Mouse (Mus musculus) gastrocnemius, adult 18-20 months (tissue): ENCODE measurements around the gene Igbp1b. TPM values are rescaled to one million over a fixed set of nuclear protein-coding genes. Genes with fewer than 3 reads are reported as not detected.

ENCODE experiments used
- DNase-seq: peaks from one replicate; pipeline ENCODE4 v3.0.0; 2021; ENCODE audit warnings: low spot score
- long read RNA-seq, 2 experiments: library from polyadenylated mRNA; stranded (forward); transcript quantifications; one replicate each; pipeline ENCODE4 v2.0.0; 2021
- total RNA-seq, 2 experiments: library from RNA; stranded (reverse); gene quantifications; 2 replicates each; pipeline ENCODE4 v1.2.3; 2021

Gene Igbp1b
- not detected for total RNA-seq
- long read RNA-seq, experiment 1: 0 reads
- long read RNA-seq, experiment 2: 0 reads

- DNase-seq: no peak
These were observed at the start of gene Igbp1b for GRCm38 (mm10) chr6:138658516-138658915. Igbp1b (minus strand) TSS chr6:138658544.

GRCm38 (mm10) chr6:138682959-138683358, 24.6 kb upstream of the Igbp1b start:
- DNase-seq: no peak

GRCm38 (mm10) chr6:138672704-138673141, 14.4 kb upstream of the Igbp1b start:
- DNase-seq: no peak

DNA sequence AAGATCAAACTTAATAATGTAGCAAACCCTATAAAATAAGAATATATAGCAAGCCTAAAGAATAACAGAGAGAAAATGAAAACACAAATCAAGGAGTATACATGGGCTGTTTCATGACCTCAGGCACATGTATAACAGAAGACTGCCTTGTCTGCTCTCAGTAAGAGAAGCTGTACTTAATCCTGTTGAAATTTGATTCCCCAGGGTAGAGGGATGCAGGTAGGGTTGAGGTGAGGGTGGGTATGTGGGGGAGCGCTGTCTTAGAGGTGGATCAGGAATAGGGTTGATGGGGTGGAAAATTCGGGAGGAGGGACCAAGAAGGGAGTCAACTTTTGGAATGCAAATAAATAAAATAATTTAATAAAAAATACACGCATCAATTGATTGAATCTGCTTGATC, 7.1 kb upstream of the Igbp1b start:
- no peak for DNase-seq

DNA sequence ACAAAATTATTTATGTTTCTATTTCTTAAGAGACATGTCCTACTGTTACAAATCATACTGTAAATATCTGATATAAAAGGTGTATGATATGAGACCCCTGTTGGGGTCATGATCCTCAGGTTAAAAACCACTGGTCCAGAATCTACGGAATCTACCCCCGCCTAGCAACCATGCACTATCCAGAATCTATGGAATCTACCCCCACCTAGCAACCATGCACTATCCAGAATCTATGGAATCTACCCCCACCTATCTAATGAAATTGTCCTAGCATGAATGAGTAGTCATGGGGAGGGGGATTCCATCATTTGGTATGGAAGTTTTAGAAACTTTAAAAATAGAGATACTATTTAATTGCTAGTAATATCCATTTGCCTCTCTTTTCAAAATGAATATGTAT, 12.7 kb downstream of the Igbp1b start:
- DNase-seq: no peak

DNA sequence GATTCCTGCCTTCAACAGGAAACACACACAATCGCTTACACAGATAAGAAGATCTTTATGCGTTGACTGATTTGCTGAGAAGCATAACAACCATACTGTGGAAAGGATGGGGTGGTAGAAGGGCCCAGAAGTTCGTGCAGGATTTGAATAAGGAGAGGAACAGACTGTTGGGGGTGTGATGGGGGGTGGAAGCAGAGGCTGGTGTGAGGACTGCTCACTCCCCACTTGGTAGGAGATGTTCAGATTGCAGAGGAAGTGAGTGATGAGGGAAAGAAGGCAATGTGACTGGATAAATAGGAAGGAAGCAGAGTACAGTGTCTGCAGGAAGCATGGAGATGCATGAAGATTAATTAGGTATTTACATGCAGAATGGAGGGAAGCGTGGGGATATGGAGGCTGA, 19.0 kb downstream of the Igbp1b start:
- no peak for DNase-seq

DNA sequence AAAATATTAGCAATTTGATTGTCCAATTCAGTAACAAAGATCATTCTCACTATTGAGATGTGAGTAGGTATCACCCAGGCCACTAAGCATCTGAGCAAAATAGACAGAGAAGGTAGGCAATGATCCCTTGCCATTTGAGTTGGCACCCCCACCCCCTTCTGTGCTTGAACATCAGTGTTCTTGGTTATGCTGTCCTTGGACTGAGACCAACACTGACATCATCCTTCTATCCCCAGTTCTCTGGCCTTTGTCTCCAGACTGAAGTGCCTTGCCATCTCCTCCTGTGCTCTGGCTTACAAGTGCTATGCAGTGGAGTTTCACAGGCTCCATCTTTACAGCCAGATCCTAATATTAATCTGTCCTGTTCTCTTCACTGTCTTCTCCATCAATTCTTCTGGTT, 37.6 kb downstream of the Igbp1b start:
- no peak for DNase-seq

GRCm38 (mm10) chr6:138618396-138618795, 39.9 kb downstream of the Igbp1b start:
- DNase-seq: no peak

Other genes starting within 250 kb of the Igbp1b start
- gene Lmo3, start 76.6 kb downstream of the Igbp1b start, total RNA-seq: under 1 TPM in 1 of 2 experiments, not detected in 1; 0.16 TPM